Mouse (Mus musculus) NIH3T3 (cell line): ENCODE measurements around the gene Fam207a.
A peak's percentile ranks its signal among the peaks of the same experiment; 100 is the strongest.

Experiments
- DNase-seq: peaks from one replicate; pipeline ENCODE4 v3.0.0-alpha.2; 2012; ENCODE audit warnings: low read depth

Gene Fam207a

GRCm38 (mm10) chr10:77531026-77532019 lies 15.7 kb upstream of the Fam207a start:
- DNase-seq: peak; percentile 90

DNA sequence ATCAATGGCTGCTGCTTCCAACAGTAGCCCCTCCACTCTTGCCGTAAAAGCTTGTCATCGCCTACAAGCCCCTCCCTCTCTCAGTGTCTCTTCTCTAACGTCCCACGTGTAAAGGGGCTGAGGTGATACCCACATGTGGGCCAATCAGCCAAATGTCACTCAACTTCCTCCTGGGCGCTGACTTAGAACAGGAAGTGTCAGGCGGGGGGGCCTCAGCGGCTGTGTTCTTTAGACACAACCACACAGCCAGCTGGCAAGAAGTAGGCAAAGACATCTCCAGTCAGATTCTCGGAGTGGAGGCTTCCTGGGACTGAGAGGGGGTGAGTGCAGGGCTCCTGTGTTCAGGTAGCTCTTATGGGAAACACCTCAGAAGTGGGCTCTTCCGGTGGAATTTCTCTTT lies 14.6 kb upstream of the Fam207a start, which contains the start of gene Itgb2:
Gene Itgb2 (plus strand): TSS at position 113 of the 400 bp plus-strand sequence.
- no peak for DNase-seq

DNA sequence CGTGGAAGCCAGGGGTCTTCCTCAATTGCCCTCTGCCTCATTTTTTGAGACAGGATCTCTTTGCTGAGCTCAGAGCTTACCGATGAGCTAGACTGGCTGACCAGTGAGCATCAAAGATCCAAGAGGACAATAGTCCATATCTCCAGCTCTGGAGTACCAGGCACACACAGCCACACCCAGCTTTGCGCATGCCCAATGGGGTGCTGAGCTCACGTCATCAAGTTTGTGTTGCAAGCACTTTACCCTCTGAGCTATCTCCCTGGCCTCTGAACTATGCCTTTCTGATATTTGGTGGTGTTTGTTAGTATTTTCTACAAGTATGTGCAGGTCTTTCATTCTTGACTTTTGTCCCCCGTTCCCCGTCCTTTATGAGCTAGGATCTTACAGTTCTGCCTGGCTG lies 13.0 kb upstream of the Fam207a start:
- DNase-seq: no peak

DNA sequence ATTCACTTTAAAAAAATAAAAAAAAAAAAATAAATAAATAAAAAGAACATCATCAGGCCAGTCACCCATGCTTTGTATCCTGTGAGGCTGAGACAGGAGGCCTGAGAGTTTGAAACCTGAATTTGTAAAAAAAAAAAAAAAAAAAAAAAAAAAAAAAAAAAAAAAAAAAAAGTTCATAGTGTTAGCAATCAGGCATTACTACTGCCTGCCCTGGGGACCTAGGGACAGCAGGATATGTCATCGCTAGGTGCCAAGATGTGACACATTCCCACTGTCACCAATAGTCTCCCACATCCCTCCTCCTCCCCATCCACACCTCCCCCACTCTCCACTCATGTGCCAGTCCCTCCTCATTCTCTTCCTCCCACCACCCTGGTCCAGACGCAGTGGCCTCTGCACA lies 10.9 kb upstream of the Fam207a start:
- DNase-seq: no peak

DNA sequence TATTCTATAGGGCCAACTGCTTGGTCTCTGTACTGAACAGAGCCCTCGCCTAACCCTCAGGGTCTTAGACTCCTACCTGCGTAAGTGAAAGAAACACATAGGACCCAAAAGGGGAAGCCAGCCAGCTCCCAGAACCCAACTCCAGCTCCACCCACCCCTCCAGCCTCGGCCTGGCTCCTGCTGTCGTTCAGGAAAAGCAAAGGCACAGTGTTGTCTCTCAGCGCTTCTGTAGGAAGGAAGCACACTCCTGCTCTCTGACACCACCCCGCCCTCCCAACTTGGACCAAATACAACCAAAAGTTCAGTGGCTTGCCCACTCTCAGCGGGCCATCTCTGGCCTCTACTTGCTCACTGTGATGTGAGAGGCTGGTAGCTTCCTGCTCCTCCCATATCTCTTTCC lies 7.7 kb upstream of the Fam207a start:
- DNase-seq: no peak

- DNase-seq: no peak
Measured at GRCm38 (mm10) chr10:77522746-77523145, 7.2 kb upstream of the Fam207a start.

GRCm38 (mm10) chr10:77522021-77522731 lies 6.6 kb upstream of the Fam207a start:
- DNase-seq: no peak

GRCm38 (mm10) chr10:77520497-77520896 lies 4.9 kb upstream of the Fam207a start:
- no peak for DNase-seq

DNA sequence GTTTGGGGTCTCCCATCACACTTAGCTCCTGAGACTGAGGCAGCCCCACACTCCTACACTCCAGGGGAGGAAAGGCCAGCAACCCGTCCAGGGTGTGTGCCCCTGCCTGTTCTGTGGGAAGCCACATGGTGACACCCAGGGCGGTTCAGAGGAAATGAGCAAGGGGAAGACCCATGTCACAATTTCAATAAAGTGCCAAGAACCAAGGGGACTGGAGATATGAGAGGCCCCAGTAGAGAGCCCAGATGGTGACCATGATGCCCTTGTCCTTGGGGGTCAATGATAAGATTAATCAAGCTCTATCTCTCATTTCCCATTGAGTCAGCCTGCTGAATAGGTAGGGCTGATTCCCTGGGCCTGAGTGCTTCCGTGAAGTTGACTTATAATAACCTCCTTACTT lies 3.6 kb upstream of the Fam207a start:
- DNase-seq: no peak

- DNase-seq: no peak
Measured at GRCm38 (mm10) chr10:77517801-77518200, 2.2 kb upstream of the Fam207a start.

DNA sequence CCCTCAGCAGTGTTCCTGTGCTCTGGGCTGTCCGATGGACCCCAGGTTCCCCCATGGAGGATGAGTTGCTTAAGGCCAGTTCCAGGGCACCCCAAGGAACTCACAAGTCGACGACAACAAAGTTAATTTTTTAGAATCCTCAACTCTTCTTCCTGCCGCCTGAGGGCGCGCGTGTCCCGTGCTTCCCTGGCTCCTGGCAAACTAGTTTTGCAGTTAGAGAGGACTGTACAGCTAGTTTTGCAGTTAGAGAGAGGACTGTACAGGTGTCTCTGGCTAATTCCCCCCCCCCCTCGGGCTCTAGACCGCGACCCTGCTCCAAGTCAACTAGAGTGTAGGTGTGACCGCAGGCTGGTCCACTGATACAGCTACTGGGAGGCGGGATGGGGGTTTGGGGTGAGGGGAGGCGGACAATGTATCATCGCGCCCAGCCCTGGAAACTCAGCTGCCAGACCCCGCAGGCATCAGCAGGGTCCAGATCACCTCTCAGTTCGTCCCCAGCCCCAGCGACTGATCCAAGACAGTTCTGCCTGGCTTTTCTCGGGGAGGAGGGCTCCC lies 1.6 kb upstream of the Fam207a start:
- peak; percentile 90 for DNase-seq

DNA sequence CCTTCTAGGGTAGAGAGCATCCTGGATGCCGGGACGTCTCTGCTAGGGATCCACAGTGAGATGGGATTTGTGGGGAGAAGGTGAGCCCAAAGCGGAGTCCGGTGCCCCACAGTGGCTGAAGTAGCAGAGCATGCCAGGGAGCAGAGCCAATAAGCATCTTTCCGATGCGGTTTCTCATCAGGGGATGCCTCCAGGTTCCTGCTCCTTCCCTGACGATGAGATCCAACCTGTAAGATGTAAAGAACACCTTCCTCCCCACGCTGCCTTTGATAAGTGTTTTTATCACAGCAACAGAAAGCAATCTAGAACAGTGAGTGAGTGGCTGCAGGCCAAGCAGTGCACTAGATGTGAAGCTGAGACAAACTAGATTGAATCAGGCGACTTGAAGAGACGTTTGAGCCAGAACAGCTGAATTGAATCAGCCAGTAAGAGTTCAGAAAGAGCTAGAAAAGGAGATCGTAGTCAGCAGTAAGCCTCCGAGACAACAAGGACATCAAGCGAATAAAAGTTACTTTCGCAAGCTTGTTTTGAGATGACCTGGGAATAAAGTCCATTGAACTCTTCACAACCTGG lies 880 bp upstream of the Fam207a start:
- DNase-seq: peak; percentile 76

DNA sequence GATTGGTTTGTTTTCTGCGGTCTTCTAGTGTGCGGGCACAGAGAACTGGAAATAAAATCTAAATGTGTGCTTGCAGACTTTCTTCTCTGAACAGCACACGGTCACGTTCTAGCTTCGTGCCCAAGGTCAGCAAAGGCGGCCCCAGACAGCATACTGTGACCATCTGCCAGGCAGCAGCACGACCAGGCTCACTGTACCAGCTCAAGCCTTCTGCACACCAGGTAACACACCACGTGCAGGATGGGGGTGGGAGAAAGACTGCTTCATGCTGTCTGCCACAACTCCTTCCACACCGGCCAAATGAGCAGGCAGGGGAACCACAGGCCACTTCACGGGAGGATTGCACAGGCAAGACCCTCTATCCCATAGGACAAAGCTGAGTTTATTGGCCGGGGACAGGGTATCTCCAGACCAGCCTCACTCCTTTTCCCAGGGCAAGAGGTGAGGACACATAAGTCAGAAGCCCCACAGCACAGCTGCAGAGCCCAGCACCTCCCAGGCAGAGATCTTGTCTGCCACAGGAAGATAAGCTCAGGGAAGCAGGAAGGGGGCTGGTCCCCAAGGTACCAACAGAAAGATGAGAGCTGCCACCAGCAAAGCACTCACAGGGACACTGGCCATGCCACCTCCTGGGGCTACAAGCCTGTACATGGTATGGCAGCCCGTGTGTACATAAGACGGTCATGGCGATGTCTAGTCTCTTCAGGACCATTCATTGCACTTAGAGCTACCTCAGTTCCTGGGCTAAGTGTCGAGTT lies 5.2 kb downstream of the Fam207a start:
- DNase-seq: no peak

DNA sequence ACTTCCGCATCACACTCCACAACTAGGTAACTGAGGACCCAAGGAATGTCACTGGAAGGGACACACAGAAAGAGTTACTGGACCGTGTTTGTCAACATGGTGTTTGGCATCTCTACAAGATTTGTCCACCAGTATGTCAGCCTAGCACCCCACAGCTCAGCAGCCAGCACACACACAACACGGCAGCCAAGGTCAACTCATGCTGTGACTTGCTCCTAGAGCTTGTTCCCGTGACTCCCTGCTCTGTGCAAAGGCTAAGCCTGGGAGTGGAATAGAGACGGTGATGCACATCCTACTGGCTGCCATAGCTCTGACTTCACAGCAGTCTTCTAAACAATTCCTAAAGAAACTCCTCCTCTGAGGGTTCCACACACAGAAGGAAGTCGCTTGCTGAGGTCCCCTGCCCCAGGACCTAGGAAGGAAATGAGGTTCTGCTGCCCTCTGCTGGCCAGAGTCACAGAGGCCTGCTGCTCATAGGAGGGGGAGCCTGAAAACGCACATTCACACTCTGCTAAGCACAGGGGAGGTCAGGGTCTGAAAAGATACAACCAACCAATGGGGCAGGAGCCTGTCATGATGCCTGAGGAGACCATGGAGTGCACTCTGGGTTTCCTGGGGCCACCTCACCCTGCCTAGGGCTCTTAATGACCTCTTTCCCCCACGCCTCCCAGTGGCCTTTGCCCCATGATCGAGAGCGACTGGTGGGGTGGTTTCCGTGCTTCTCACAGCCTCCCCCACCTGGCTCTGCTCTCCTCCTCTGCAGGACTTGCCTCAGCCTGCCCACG lies 6.0 kb downstream of the Fam207a start:
- DNase-seq: peak; percentile 92

- DNase-seq: no peak
Measured at GRCm38 (mm10) chr10:77508744-77509143, 6.8 kb downstream of the Fam207a start.

- DNase-seq: no peak
Measured at GRCm38 (mm10) chr10:77507779-77508178, 7.8 kb downstream of the Fam207a start.

DNA sequence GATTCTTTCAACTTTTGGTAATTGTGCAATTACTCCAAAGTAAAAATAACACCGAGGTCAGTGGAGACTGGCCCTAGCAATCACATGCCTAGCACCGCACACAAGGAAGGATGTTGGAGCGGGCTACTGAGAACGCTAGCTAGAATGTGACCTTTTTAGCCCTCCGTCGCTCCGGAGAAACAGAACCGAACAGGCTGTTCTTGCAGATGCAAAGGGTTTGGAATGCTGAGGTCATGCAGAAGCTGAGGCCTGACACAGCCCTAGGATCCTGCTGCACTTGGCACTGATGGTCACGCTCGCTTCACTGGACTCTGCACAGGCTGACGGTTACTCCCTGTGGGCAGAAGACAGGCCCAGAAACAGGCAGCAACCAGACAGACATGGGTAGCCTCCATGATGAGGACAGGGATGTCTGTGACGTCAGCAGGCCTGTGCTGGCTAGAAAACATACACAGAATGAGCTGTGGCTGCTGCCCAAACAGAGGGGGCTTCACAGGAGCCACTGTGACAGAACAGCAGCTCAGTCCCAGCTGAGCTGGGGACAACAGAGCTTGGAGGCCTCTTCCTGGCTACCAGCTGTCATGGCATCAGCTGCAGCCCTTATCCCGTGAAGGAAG lies 8.5 kb downstream of the Fam207a start:
- no peak for DNase-seq

GRCm38 (mm10) chr10:77506526-77506925 lies 9.1 kb downstream of the Fam207a start:
- DNase-seq: no peak

GRCm38 (mm10) chr10:77504143-77504542 lies 11.4 kb downstream of the Fam207a start:
- no peak for DNase-seq
